Mouse (Mus musculus) forebrain, postnatal 0 days (tissue): ENCODE data around the gene Olfr1033. TPM values are rescaled to one million over a fixed set of nuclear protein-coding genes. Genes with fewer than 3 reads are reported as not detected.
"Not testable (repeated sequence)": the region's sequence is repeated elsewhere in the genome, so short reads cannot be mapped to it uniquely, and the experiment has no call there.

Source experiments
- ATAC-seq: fragments of 200-750 bp; cut with Nextera tagmentation; 2 replicates; pipeline ENCODE4 v1.8.0; 2017; ENCODE audit warnings: mild to moderate bottlenecking, moderate library complexity
- DNase-seq: peaks from one replicate; pipeline ENCODE4 v3.0.0-alpha.2; 2015
- H3K27ac ChIP-seq: fragments of 300-500 bp; sonication (generic); 2 replicates; pipeline ENCODE4 v1.5.1; 2014; ENCODE audit warnings: low read depth, mild to moderate bottlenecking, antibody characterized with exemption, low read length, moderate library complexity, mixed read lengths
- H3K27me3 ChIP-seq: fragments of 300-500 bp; sonication (generic); 2 replicates; pipeline ENCODE4 v1.6.1; 2014; ENCODE audit warnings: mild to moderate bottlenecking, low read length, mixed read lengths; ENCODE audit not compliant: insufficient read depth
- H3K36me3 ChIP-seq: fragments of 300-500 bp; sonication (generic); 2 replicates; pipeline ENCODE4 v1.6.1; 2014; ENCODE audit warnings: mild to moderate bottlenecking, moderate library complexity; ENCODE audit not compliant: insufficient read depth
- H3K4me1 ChIP-seq: fragments of 300-500 bp; sonication (generic); 2 replicates; pipeline ENCODE4 v1.6.1; 2014; ENCODE audit warnings: antibody characterized with exemption; ENCODE audit not compliant: insufficient read depth
- H3K4me2 ChIP-seq: fragments of 300-500 bp; sonication (generic); 2 replicates; pipeline ENCODE4 v1.6.1; 2014; ENCODE audit warnings: low read depth, mild to moderate bottlenecking, moderate library complexity
- H3K4me3 ChIP-seq: fragments of 300-500 bp; sonication (generic); 2 replicates; pipeline ENCODE4 v1.5.1; 2014; ENCODE audit warnings: low read depth, low read length, mixed read lengths
- H3K9ac ChIP-seq: fragments of 300-500 bp; sonication (generic); 2 replicates; pipeline ENCODE4 v1.6.1; 2014; ENCODE audit warnings: mild to moderate bottlenecking
- H3K9me3 ChIP-seq: fragments of 300-500 bp; sonication (generic); 2 replicates; pipeline ENCODE4 v1.6.1; 2016; ENCODE audit warnings: low read length
- CTCF ChIP-seq: sonication (generic); IDR thresholded peaks from 2 replicates; pipeline ENCODE4 v1.5.1; 2016; ENCODE audit warnings: antibody characterized with exemption, control low read depth, low read depth
- WGBS: fragments of 180-500 bp; shearing (Covaris S2); extraction: QIAGEN DNeasy Blood & Tissue Kit; methylation state at CpG from one replicate; pipeline ENCODE4 v1.1.7; 2014; 5-methylcytosine and 5-hydroxymethylcytosine counted together
- polyA plus RNA-seq: library from polyadenylated mRNA; unstranded; fragments of >200 nt; fragmentation: Nextera tagmentation; extraction: Ambion mirVana; gene quantifications from 2 replicates; pipeline ENCODE4 v1.2.1, GENCODE M21; 2015
- total RNA-seq: library from RNA; depleted of rRNA; stranded (reverse); fragments of >200 nt; gene quantifications from 2 replicates; pipeline ENCODE4 v1.2.3, GENCODE M21; 2014; rRNA removed

Gene Olfr1033
- total RNA-seq (0.05 and 0.08 TPM in 2 replicates), polyA plus RNA-seq (1.1 and 1.2 TPM in 2 replicates)

GRCm38 (mm10) chr2:86020406-86020805, at the start of gene Olfr1033:
Gene Olfr1033, plus strand, starts transcription at chr2:86020633.
- H3K4me3 ChIP-seq = peak within 1 kb of the TSS; percentile 27
- not testable (repeated sequence) for H3K9me3 ChIP-seq, H3K27ac ChIP-seq, ATAC-seq, H3K27me3 ChIP-seq, H3K36me3 ChIP-seq, H3K4me1 ChIP-seq, H3K9ac ChIP-seq
- peak; percentile 12 for DNase-seq
- 2% methylated on average over 10 of the region's 11 CpGs for WGBS
- peak within 1 kb of the TSS; percentile 42 for H3K4me2 ChIP-seq

GRCm38 (mm10) chr2:85973595-85973994, 46.8 kb upstream of the Olfr1033 start, which contains the start of gene Olfr1029:
Gene Olfr1029, plus strand, starts transcription at chr2:85973895.
- ATAC-seq (no peak), DNase-seq (no peak)
- Histone ChIP-seq H3K4me3 (no peak within 1 kb of the TSS), H3K4me1 (no peaks in the 10 kb centered on the region), H3K4me2 (no peak within 1 kb of the TSS), H3K9me3 (no peaks in the 10 kb centered on the region), H3K27ac (no peak within 1 kb of the TSS), H3K27me3 (no peaks in the 10 kb centered on the region), H3K36me3 (no peaks in the 10 kb centered on the region), H3K9ac (no peak within 1 kb of the TSS)
- WGBS = 87% methylated on average over 2 of the region's 2 CpGs
- no peak for TF ChIP-seq CTCF

- no peaks in the 10 kb centered on the region for H3K4me1 ChIP-seq
- DNase-seq (no peak), ATAC-seq (no peak)
- no peak within 1 kb of the TSS for H3K9ac ChIP-seq
- no peaks in the 10 kb centered on the region for H3K27me3 ChIP-seq
- H3K4me3 ChIP-seq = no peak within 1 kb of the TSS
- no peak within 1 kb of the TSS for H3K4me2 ChIP-seq
- 71% methylated on average over 1 of the region's 1 CpGs for WGBS
- no peaks in the 10 kb centered on the region for H3K36me3 ChIP-seq
- no peak for TF ChIP-seq CTCF
- no peaks in the 10 kb centered on the region for H3K9me3 ChIP-seq
- no peak within 1 kb of the TSS for H3K27ac ChIP-seq
These were observed 41.5 kb upstream of the Olfr1033 start, which contains the start of gene Olfr1030 for GRCm38 (mm10) chr2:85978976-85979375. Gene Olfr1030, plus strand, starts transcription at chr2:85979276.

- Histone ChIP-seq H3K4me2 (no peak within 1 kb of the TSS), H3K27me3 (no peaks in the 10 kb centered on the region), H3K9me3 (no peaks in the 10 kb centered on the region), H3K36me3 (no peaks in the 10 kb centered on the region), H3K4me1 (no peaks in the 10 kb centered on the region), H3K27ac (no peak within 1 kb of the TSS), H3K4me3 (no peak within 1 kb of the TSS), H3K9ac (no peak within 1 kb of the TSS)
- ATAC-seq (no peak), DNase-seq (no peak)
- TF ChIP-seq CTCF = no peak
- 64% methylated on average over 3 of the region's 3 CpGs for WGBS
These were observed 30.4 kb upstream of the Olfr1033 start, which contains the start of gene Olfr1031 for GRCm38 (mm10) chr2:85990004-85990403. Gene Olfr1031, plus strand, starts transcription at chr2:85990304.

- no peak for DNase-seq
- WGBS = 88% methylated on average over 7 of the region's 7 CpGs
- Histone ChIP-seq H3K36me3 (no peaks in the 10 kb centered on the region), H3K9me3 (no peaks in the 10 kb centered on the region), H3K4me3 (no peak within 1 kb of the TSS), H3K4me2 (no peak within 1 kb of the TSS), H3K27me3 (no peaks in the 10 kb centered on the region), H3K27ac (no peak within 1 kb of the TSS), H3K9ac (no peak within 1 kb of the TSS), H3K4me1 (no peaks in the 10 kb centered on the region)
- ATAC-seq = no peak
- TF ChIP-seq CTCF = no peak
These were observed 15.2 kb upstream of the Olfr1033 start, which contains the start of gene Olfr1032 for GRCm38 (mm10) chr2:86005240-86005639. Gene Olfr1032, plus strand, starts transcription at chr2:86005540.

GRCm38 (mm10) chr2:86021518-86021917, 1.1 kb downstream of the Olfr1033 start:
- not testable (repeated sequence) for H3K27me3 ChIP-seq, H3K9me3 ChIP-seq, H3K4me3 ChIP-seq, H3K9ac ChIP-seq, H3K27ac ChIP-seq, H3K4me2 ChIP-seq, H3K4me1 ChIP-seq, DNase-seq, H3K36me3 ChIP-seq, ATAC-seq
- 69% methylated on average over 3 of the region's 9 CpGs for WGBS

GRCm38 (mm10) chr2:86045561-86045960, 25.1 kb downstream of the Olfr1033 start, which contains the start of gene Olfr1034:
Gene Olfr1034, plus strand, starts transcription at chr2:86045861.
- no peak within 1 kb of the TSS for H3K27ac ChIP-seq
- no peaks in the 10 kb centered on the region for H3K36me3 ChIP-seq
- no peak within 1 kb of the TSS for H3K4me2 ChIP-seq
- no peak for ATAC-seq
- H3K9me3 ChIP-seq = no peaks in the 10 kb centered on the region
- TF ChIP-seq CTCF = no peak
- DNase-seq = no peak
- H3K27me3 ChIP-seq = no peaks in the 10 kb centered on the region
- no peak within 1 kb of the TSS for H3K4me3 ChIP-seq
- H3K9ac ChIP-seq = no peak within 1 kb of the TSS
- H3K4me1 ChIP-seq = no peaks in the 10 kb centered on the region

- H3K4me3 ChIP-seq, H3K27me3 ChIP-seq, H3K36me3 ChIP-seq, DNase-seq, H3K4me1 ChIP-seq, H3K9ac ChIP-seq, H3K9me3 ChIP-seq, H3K4me2 ChIP-seq, ATAC-seq, H3K27ac ChIP-seq: not testable (repeated sequence)
These were observed 30.3 kb downstream of the Olfr1033 start for GRCm38 (mm10) chr2:86050777-86051176.

GRCm38 (mm10) chr2:86063766-86064165, 43.3 kb downstream of the Olfr1033 start:
- H3K27me3 ChIP-seq, H3K27ac ChIP-seq: not testable (repeated sequence)

More at GRCm38 (mm10) chr2:86063766-86064165, 43.3 kb downstream of the Olfr1033 start:
- H3K4me3 ChIP-seq, H3K9me3 ChIP-seq, DNase-seq, H3K4me2 ChIP-seq, ATAC-seq, H3K36me3 ChIP-seq, H3K4me1 ChIP-seq, H3K9ac ChIP-seq: not testable (repeated sequence)
- WGBS = 97% methylated on average over 2 of the region's 2 CpGs
